Mouse (Mus musculus) gastrocnemius, adult 2 months (tissue): ENCODE data around the gene Trpm8. TPM values are rescaled to one million over a fixed set of nuclear protein-coding genes. Genes with fewer than 3 reads are reported as not detected.
A peak's percentile ranks its signal among the peaks of the same experiment; 100 is the strongest.

ENCODE experiments used
- DNase-seq: peaks from one replicate; pipeline ENCODE4 v3.0.0; 2022
- H3K27ac ChIP-seq: fragments of 200-600 bp; 2 replicates; pipeline ENCODE4 v1.8.1; 2022; ENCODE audit warnings: mild to moderate bottlenecking
- H3K4me3 ChIP-seq: fragments of 200-600 bp; 2 replicates; pipeline ENCODE4 v1.8.1; 2022; ENCODE audit warnings: mild to moderate bottlenecking, moderate library complexity
- CTCF ChIP-seq: fragments of 200-600 bp; IDR thresholded peaks from 2 replicates; pipeline ENCODE4 v1.8.1; 2022; ENCODE audit warnings: antibody characterized with exemption, mild to moderate bottlenecking, moderate library complexity
- intact Hi-C: fragments of 180-260 bp; cut with DNase I; formaldehyde crosslinking; loops from one replicate; pipeline ENCODE4 v1.15.1; 2025
- total RNA-seq, 2 experiments: library from RNA; stranded (reverse); gene quantifications; 2 replicates each; pipeline ENCODE4 v1.2.3; 2021

The Trpm8 gene
- total RNA-seq, 2 experiments from 2014 or later: not detected

GRCm38 (mm10) chr1:88235046-88235893 is 42.2 kb upstream of the Trpm8 start:
- peak; percentile 36 for DNase-seq
- Histone ChIP-seq H3K27ac (no peak overlapping the region), H3K4me3 (no peak overlapping the region)
- no peak for TF ChIP-seq CTCF
- intact Hi-C loops: no loop called here

GRCm38 (mm10) chr1:88235894-88236415 is 41.5 kb upstream of the Trpm8 start:
- no peak for TF ChIP-seq CTCF
- Histone ChIP-seq H3K27ac (no peak overlapping the region), H3K4me3 (no peak overlapping the region)
- intact Hi-C loops: no loop called here
- peak; percentile 8 for DNase-seq

GRCm38 (mm10) chr1:88237311-88237710 is 40.1 kb upstream of the Trpm8 start:
- intact Hi-C loops: no loop called here
- TF ChIP-seq CTCF: no peak
- no peak overlapping the region for H3K4me3 ChIP-seq
- peak; percentile 19 for DNase-seq
- H3K27ac ChIP-seq: no peak overlapping the region

GRCm38 (mm10) chr1:88238771-88239170 is 38.7 kb upstream of the Trpm8 start:
- intact Hi-C loops: no loop called here
- H3K27ac ChIP-seq: no peak overlapping the region
- H3K4me3 ChIP-seq: no peak overlapping the region
- no peak for TF ChIP-seq CTCF
- DNase-seq: no peak

GRCm38 (mm10) chr1:88240072-88240471 is 37.4 kb upstream of the Trpm8 start:
- no peak for TF ChIP-seq CTCF
- intact Hi-C loops: no loop called here
- H3K27ac ChIP-seq: no peak overlapping the region
- H3K4me3 ChIP-seq: no peak overlapping the region
- DNase-seq: no peak

GRCm38 (mm10) chr1:88240579-88240978 is 36.9 kb upstream of the Trpm8 start:
- TF ChIP-seq CTCF: no peak
- H3K27ac ChIP-seq: no peak overlapping the region
- DNase-seq: no peak
- no peak overlapping the region for H3K4me3 ChIP-seq
- intact Hi-C loops: no loop called here

- intact Hi-C loops: no loop called here
Measured at GRCm38 (mm10) chr1:88243861-88244260, 33.6 kb upstream of the Trpm8 start.

GRCm38 (mm10) chr1:88245881-88246280 is 31.6 kb upstream of the Trpm8 start:
- H3K27ac ChIP-seq: no peak overlapping the region
- intact Hi-C loops: no loop called here
- no peak overlapping the region for H3K4me3 ChIP-seq
- no peak for TF ChIP-seq CTCF
- DNase-seq: no peak

More at GRCm38 (mm10) chr1:88243861-88244260, 33.6 kb upstream of the Trpm8 start:
- Histone ChIP-seq H3K27ac (no peak overlapping the region), H3K4me3 (no peak overlapping the region)
- TF ChIP-seq CTCF: no peak
- no peak for DNase-seq

GRCm38 (mm10) chr1:88246386-88246785 is 31.1 kb upstream of the Trpm8 start:
- no peak for TF ChIP-seq CTCF
- no peak overlapping the region for H3K4me3 ChIP-seq
- H3K27ac ChIP-seq: no peak overlapping the region
- DNase-seq: no peak
- intact Hi-C loops: no loop called here

GRCm38 (mm10) chr1:88247660-88248059 is 29.8 kb upstream of the Trpm8 start:
- intact Hi-C loops: no loop called here
- Histone ChIP-seq H3K27ac (no peak overlapping the region), H3K4me3 (no peak overlapping the region)
- DNase-seq: no peak
- no peak for TF ChIP-seq CTCF

GRCm38 (mm10) chr1:88248658-88249057 is 28.8 kb upstream of the Trpm8 start:
- no peak for DNase-seq
- no peak for TF ChIP-seq CTCF
- Histone ChIP-seq H3K27ac (no peak overlapping the region), H3K4me3 (no peak overlapping the region)
- intact Hi-C loops: no loop called here

- TF ChIP-seq CTCF: no peak
- intact Hi-C loops: no loop called here
- no peak overlapping the region for H3K4me3 ChIP-seq
- DNase-seq: no peak
- no peak overlapping the region for H3K27ac ChIP-seq
Measured at GRCm38 (mm10) chr1:88249596-88249995, 27.9 kb upstream of the Trpm8 start.

GRCm38 (mm10) chr1:88250023-88250422 is 27.4 kb upstream of the Trpm8 start:
- DNase-seq: no peak
- Histone ChIP-seq H3K4me3 (no peak overlapping the region), H3K27ac (no peak overlapping the region)
- intact Hi-C loops: no loop called here
- no peak for TF ChIP-seq CTCF

GRCm38 (mm10) chr1:88253106-88253505 is 24.4 kb upstream of the Trpm8 start:
- no peak overlapping the region for H3K4me3 ChIP-seq
- no peak for DNase-seq
- TF ChIP-seq CTCF: no peak
- intact Hi-C loops: no loop called here
- no peak overlapping the region for H3K27ac ChIP-seq
